Mouse (Mus musculus): ENCODE measurements at regions not wholly inside any gene's neighbourhood (a gene's known extent, or its start where the extent isn't known, plus 50 kb on each side); places are given as distances from the start of the nearest gene placed in this dataset.
A peak's percentile ranks its signal among the peaks of the same experiment; 100 is the strongest.

DNA sequence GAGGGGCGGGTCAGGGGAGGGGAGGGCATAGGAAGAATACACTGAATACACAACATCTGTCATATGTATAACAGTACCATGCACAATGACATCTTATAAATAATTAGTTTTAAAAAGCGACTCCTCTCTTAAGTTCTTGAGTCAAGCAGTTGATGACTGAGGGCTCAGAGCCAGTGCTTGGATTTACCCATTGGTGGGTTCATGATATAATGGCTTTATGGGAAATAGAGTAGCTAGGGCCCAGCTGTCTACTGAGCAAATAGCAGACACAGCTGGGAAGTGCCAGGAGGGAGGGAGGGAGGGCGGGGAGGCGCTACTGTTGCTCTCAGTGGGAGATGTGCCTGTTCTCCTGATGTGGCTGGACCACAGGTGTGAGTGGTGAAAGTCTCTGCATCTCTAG, 268.5 kb downstream of the Matn1 start:
- dilution Hi-C loops (cut with MboI; ENCODE audit: extremely low pct_ligation_motif_present, extremely low pct_unique_long_range_greater_than_20kb, low sequenced_read_pairs): no loop called here
- TF ChIP-seq MAX (IDR thresholded peaks at IDR 0.05; ENCODE audit: low read length): no peak
- TF ChIP-seq E2F4 (IDR thresholded peaks at IDR 0.05; ENCODE audit: insufficient replicate concordance, low read depth, low read length): no peak
- TF ChIP-seq ZKSCAN1 (IDR thresholded peaks at IDR 0.05; ENCODE audit: borderline replicate concordance, low read depth, low read length): no peak
- no peak for TF ChIP-seq USF1 (IDR thresholded peaks at IDR 0.05; ENCODE audit: low read depth, low read length)
- no peak overlapping the region for H3K9ac ChIP-seq (ENCODE audit: insufficient read depth, low read depth)
- no peaks in the 10 kb centered on the region for H3K4me1 ChIP-seq (ENCODE audit: control insufficient read depth in 1 of 2, insufficient read depth in 2 of 2)
- H3K36me3 ChIP-seq (replicated peaks in 1 of 2; ENCODE audit: control insufficient read depth in 1 of 2, insufficient read depth in 1 of 2, low read length in 1 of 2): no peaks in the 10 kb centered on the region
- no peak overlapping the region for H3K4me2 ChIP-seq (ENCODE audit: insufficient read depth, low read depth, poor library complexity, severe bottlenecking)
- peaks cover 41% of the 10 kb centered on the region for H3K27me3 ChIP-seq (replicated peaks)
- in situ Hi-C loops (cut with MboI; ENCODE audit: low pct_ligation_motif_present, low pct_unique_long_range_greater_than_20kb, low sequenced_read_pairs): no loop called here
- no peak overlapping the region for H3K27ac ChIP-seq (ENCODE audit: insufficient read depth, low read depth)
- H3K79me2 ChIP-seq (replicated peaks; ENCODE audit: control insufficient read depth, extremely low read depth, insufficient read depth, poor library complexity, severe bottlenecking): no peaks in the 10 kb centered on the region
- peaks cover 12% of the 10 kb centered on the region for H3K9me3 ChIP-seq (replicated peaks; ENCODE audit: low read length)
- no peak overlapping the region for H3K4me3 ChIP-seq (replicated peaks in 1 of 3; ENCODE audit: low read depth in 2 of 3, low read length in 2 of 3, poor library complexity in 1 of 3)
- no peak for DNase-seq (ENCODE audit: extremely low read depth)

DNA sequence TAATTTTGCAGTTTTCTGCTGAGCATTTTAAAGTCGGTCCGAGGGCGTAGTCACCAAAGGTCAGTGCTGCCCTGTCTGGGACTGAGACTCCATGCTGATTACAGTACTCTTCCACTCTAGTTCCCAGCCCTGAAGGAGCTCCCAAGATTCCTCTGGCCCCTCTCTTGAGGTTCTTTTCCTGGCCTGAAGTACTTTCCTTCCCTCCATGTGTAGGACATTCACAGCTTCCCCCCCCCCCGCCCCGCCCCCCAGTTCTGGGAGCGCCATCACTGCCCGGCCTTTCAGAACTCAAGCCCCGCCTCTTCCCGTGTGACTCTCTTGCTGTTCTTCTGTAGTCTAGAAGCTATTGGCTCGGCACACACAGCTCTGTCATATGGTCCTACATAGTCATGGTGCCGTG, 271.5 kb downstream of the Matn1 start:
- H3K27me3 ChIP-seq (replicated peaks): peaks cover 54% of the 10 kb centered on the region
- H3K27ac ChIP-seq (ENCODE audit: insufficient read depth, low read depth): no peak overlapping the region
- TF ChIP-seq ELF1 (IDR thresholded peaks at IDR 0.05; ENCODE audit: low read depth, low read length): no peak
- no peak for TF ChIP-seq MYC (IDR thresholded peaks at IDR 0.05; ENCODE audit: low read depth, low read length)
- TF ChIP-seq JUN (IDR thresholded peaks at IDR 0.05; ENCODE audit: insufficient read depth, low read depth, low read length): no peak
- TF ChIP-seq ZMIZ1 (IDR thresholded peaks at IDR 0.05; ENCODE audit: low read depth, low read length): no peak
- TF ChIP-seq TCF12 (IDR thresholded peaks at IDR 0.05; ENCODE audit: low read depth, low read length): no peak
- no peak for TF ChIP-seq MXI1 (IDR thresholded peaks at IDR 0.05; ENCODE audit: low read depth, low read length)
- no peaks in the 10 kb centered on the region for H3K4me1 ChIP-seq (ENCODE audit: control insufficient read depth in 1 of 2, insufficient read depth in 2 of 2)
- no peak overlapping the region for H3K4me3 ChIP-seq (replicated peaks in 1 of 3; ENCODE audit: low read depth in 2 of 3, low read length in 2 of 3, poor library complexity in 1 of 3)
- dilution Hi-C loops (cut with MboI; ENCODE audit: extremely low pct_ligation_motif_present, extremely low pct_unique_long_range_greater_than_20kb, low sequenced_read_pairs) (no loop called here), in situ Hi-C loops (cut with MboI; ENCODE audit: low pct_ligation_motif_present, low pct_unique_long_range_greater_than_20kb, low sequenced_read_pairs) (no loop called here)
- DNase-seq (ENCODE audit: extremely low read depth): no peak
- H3K9me3 ChIP-seq (replicated peaks; ENCODE audit: low read length): peaks cover 9% of the 10 kb centered on the region
- no peaks in the 10 kb centered on the region for H3K79me2 ChIP-seq (replicated peaks; ENCODE audit: control insufficient read depth, extremely low read depth, insufficient read depth, poor library complexity, severe bottlenecking)
- H3K36me3 ChIP-seq (replicated peaks in 1 of 2; ENCODE audit: control insufficient read depth in 1 of 2, insufficient read depth in 1 of 2, low read length in 1 of 2): no peaks in the 10 kb centered on the region
- H3K4me2 ChIP-seq (ENCODE audit: insufficient read depth, low read depth, poor library complexity, severe bottlenecking): no peak overlapping the region
- H3K9ac ChIP-seq (ENCODE audit: insufficient read depth, low read depth): no peak overlapping the region

DNA sequence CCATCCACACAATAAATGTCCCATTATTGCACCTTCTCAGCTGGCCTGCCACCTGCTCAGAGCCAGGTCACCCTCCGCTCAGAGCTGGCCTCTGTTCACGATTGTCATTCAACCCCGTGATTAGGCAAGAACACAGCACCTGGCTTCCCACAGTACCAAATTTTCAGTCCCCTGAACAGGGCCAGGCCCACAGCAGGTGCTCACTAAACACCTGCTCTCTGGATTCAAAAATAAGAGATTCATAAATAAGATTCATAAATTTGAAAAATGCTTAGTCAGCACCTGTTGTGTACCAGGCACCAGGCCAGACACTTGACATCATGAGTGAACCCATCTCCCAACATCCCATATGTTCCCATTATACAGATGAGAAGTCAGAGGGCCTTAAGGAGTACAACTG, 272.2 kb downstream of the Matn1 start:
- Histone ChIP-seq H3K9ac (ENCODE audit: insufficient read depth, low read depth) (no peak overlapping the region), H3K27me3 (replicated peaks) (peaks cover 56% of the 10 kb centered on the region), H3K9me3 (replicated peaks; ENCODE audit: low read length) (peaks cover 2% of the 10 kb centered on the region), H3K79me2 (replicated peaks; ENCODE audit: control insufficient read depth, extremely low read depth, insufficient read depth, poor library complexity, severe bottlenecking) (no peaks in the 10 kb centered on the region), H3K4me2 (ENCODE audit: insufficient read depth, low read depth, poor library complexity, severe bottlenecking) (no peak overlapping the region), H3K36me3 (replicated peaks in 1 of 2; ENCODE audit: control insufficient read depth in 1 of 2, insufficient read depth in 1 of 2, low read length in 1 of 2) (no peaks in the 10 kb centered on the region), H3K4me1 (ENCODE audit: control insufficient read depth in 1 of 2, insufficient read depth in 2 of 2) (no peaks in the 10 kb centered on the region), H3K4me3 (replicated peaks in 1 of 3; ENCODE audit: low read depth in 2 of 3, low read length in 2 of 3, poor library complexity in 1 of 3) (no peak overlapping the region), H3K27ac (ENCODE audit: insufficient read depth, low read depth) (no peak overlapping the region)
- DNase-seq (ENCODE audit: extremely low read depth): no peak
- TF ChIP-seq PAX5 (IDR thresholded peaks at IDR 0.05; ENCODE audit: low read length) (no peak), MAFK (IDR thresholded peaks at IDR 0.05; ENCODE audit: insufficient replicate concordance, low read length) (peak; percentile 79)
- in situ Hi-C loops (cut with MboI; ENCODE audit: low pct_ligation_motif_present, low pct_unique_long_range_greater_than_20kb, low sequenced_read_pairs): no loop called here
- dilution Hi-C loops (cut with MboI; ENCODE audit: extremely low pct_ligation_motif_present, extremely low pct_unique_long_range_greater_than_20kb, low sequenced_read_pairs): no loop called here

Data from CH12.LX (cell line).